Mouse (Mus musculus): ENCODE measurements around the gene Efhc1. TPM values are rescaled to one million over a fixed set of nuclear protein-coding genes. Genes with fewer than 3 reads are reported as not detected.

Gene Efhc1
- polyA plus RNA-seq, 1 experiment from 2014 or later: 3.2 TPM

DNA sequence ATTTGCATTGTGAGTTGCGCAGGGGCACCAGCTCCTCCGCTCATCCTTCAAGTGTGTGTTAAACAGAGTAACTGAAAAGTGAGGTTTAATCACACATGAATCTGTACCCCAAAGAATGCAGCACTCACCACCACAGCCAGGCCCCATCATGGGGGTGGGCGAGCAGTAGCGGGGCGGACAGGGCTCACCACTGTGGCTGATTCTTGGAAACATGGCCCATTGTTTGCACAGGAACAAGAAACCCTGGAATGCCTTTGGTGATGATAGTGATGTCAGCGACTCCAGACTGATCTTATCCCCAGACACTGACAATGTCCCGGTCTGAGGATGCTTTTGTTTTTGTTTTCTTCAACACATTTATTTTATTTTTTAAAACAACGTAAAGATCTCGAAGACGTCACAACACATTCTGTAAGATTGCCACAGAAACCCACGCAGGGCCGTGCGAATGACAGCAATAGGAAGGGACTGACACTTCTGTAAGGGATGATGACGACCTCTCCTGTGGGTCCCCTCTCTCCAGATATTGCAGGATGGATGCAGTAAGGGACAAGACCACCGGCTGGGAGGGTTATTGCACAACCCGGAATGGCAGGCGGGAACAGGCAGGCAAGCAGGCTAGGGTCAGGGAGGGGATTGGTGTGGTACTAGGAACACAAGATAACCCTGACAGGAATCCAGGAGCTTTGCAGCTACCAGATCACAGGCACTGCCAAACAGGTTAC, 45.3 kb downstream of the Efhc1 start:
- Histone ChIP-seq H3K4me1 (peaks cover 17% of the 10 kb centered on the region), H3K4me2 (no peak overlapping the region), H3K27ac (no peak overlapping the region), H3K9me3 (replicated peaks) (no peaks in the 10 kb centered on the region), H3K9ac (no peak overlapping the region), H3K27me3 (no peaks in the 10 kb centered on the region), H3K36me3 (peaks cover 22% of the 10 kb centered on the region), H3K4me3 (replicated peaks) (no peak overlapping the region)
- peak; percentile 68 for ATAC-seq (replicated peaks; ENCODE audit: low FRiP score)
- WGBS: 41% methylated on average over 17 of the region's 17 CpGs

DNA sequence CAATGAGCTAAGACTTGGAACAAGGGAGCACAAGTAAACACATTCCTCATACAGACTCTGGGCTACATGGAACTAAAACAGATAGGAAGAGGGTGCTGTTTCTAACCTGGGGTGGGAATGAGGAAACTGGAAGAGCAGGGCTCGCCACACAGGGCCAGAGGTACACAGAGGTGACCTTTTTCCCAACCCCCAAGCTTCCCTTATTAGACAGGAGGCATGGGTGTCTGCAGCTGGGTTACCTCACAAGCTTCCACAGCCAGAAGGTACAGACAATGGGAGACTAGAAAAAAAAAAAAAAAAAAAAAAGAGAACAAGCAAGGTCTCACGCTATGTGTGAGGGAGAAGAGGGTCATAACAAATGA, 45.9 kb downstream of the Efhc1 start:
- Histone ChIP-seq H3K4me1 (peaks cover 17% of the 10 kb centered on the region), H3K4me2 (no peak overlapping the region), H3K27ac (no peak overlapping the region), H3K9ac (no peak overlapping the region), H3K9me3 (replicated peaks) (no peaks in the 10 kb centered on the region), H3K27me3 (no peaks in the 10 kb centered on the region), H3K36me3 (peaks cover 27% of the 10 kb centered on the region), H3K4me3 (replicated peaks) (no peak overlapping the region)
- ATAC-seq (replicated peaks; ENCODE audit: low FRiP score): no peak
- WGBS: 84% methylated on average over 2 of the region's 2 CpGs

DNA sequence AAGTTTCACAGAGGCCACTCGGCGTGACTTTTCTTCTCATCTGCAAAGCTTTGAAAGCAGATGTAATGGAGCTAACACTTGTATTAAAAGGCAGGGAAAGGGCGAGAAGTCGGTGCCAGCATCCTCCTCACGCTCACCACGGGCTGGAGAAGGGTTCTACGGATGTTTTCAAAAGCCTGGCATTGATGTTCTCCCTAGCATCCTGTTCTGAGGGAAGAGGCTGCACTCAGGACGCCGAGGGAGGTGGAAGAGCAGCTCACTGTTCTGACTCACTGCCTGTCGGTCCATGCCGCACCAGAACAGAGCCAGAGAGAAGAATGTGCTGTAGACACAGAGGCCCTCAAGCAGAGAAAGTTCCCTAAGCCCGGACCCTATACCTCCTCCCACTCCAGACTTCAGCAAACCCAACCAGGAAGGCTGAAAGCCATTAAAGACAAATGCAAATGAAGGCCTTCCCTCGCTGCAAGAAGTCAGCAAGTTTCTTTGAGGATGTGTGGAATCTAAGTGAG, 46.5 kb downstream of the Efhc1 start:
- WGBS: 54% methylated on average over 13 of the region's 13 CpGs
- no peak overlapping the region for H3K4me3 ChIP-seq (replicated peaks)
- ATAC-seq (replicated peaks; ENCODE audit: low FRiP score): peak; percentile 38; the same call in 1 of the 2 replicates
- H3K36me3 ChIP-seq: peaks cover 33% of the 10 kb centered on the region
- peaks cover 17% of the 10 kb centered on the region for H3K4me1 ChIP-seq
- no peak overlapping the region for H3K4me2 ChIP-seq
- no peaks in the 10 kb centered on the region for H3K27me3 ChIP-seq
- 0 out of 2 replicates have a peak overlapping the region, but pooled peaks have one; percentile 14 for H3K27ac ChIP-seq
- no peak overlapping the region for H3K9ac ChIP-seq
- no peaks in the 10 kb centered on the region for H3K9me3 ChIP-seq (replicated peaks)

DNA sequence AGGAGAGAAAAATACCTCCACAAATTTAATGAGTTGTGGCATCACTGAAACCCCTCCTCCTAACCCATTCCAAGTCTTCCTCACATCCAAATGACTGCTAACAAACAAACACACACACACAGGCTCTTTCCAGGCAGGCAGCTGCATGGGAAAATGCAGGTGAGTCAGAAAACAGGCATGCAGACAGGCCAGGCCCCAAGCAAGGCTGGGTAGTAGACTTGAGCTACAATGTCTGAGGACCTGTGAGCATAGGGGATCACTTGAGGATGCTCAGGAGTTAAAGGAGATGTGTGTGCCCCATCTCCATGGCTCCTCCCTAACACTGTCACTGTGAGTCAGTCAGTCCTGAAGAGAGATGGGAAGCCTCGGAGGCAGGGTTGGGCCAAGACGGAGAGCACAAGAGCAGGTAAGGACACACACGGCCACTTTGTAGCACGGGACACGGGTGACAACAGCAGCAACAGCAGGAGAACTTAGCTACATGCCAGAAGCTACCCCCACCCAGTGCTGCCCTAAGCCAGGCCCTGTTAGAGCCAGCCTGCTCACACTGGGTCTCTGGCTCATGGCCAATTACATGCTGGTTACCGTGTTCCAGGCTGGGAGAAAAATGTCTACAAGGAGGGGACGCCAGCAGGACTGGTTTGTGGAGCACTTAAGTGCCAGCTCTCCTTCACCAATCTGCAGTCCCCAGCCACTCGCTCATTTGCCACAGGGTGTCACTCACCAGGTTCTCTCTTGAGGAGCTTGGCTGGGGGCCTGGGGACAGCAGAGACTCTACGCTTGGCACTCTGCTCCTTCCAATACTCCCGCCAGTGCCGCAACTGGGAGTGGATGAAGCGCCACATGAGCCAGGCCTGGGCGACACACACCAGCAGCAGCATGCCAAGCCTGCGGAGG, 51.1 kb downstream of the Efhc1 start:
- Histone ChIP-seq H3K4me1 (peaks cover 6% of the 10 kb centered on the region), H3K27ac (no peak overlapping the region), H3K27me3 (no peaks in the 10 kb centered on the region), H3K9me3 (replicated peaks) (no peaks in the 10 kb centered on the region), H3K9ac (no peak overlapping the region), H3K4me3 (replicated peaks) (no peak overlapping the region), H3K4me2 (no peak overlapping the region), H3K36me3 (peaks cover 74% of the 10 kb centered on the region)
- 91% methylated on average over 14 of the region's 14 CpGs for WGBS
- no peak; the same call in 1 of the 2 replicates for ATAC-seq (replicated peaks; ENCODE audit: low FRiP score)

DNA sequence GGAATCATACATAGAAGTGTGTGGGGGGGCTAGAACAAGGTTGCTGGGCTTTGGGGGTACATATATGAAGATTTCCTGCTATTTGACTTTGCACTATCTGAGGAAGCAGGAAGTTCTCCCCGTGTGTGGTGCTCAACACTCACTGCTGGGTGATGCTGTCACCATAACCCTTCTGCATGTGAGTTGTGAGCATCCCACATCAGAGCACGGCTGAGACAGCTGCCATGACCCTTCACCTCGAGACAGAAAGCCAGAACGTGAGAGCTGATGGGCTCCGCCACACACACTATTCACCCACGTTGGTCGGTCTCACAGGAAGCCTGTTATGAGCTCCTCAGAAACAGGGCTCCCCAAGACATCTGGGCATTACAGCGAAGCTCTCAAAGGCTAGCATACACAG, 53.2 kb downstream of the Efhc1 start:
- H3K27ac ChIP-seq: no peak overlapping the region
- H3K27me3 ChIP-seq: no peaks in the 10 kb centered on the region
- peaks cover 87% of the 10 kb centered on the region for H3K36me3 ChIP-seq
- H3K4me1 ChIP-seq: 0 out of 2 replicates have a peak, but pooled peaks cover 3% of the 10 kb centered on the region
- ATAC-seq (replicated peaks; ENCODE audit: low FRiP score): no peak
- no peak overlapping the region for H3K9ac ChIP-seq
- no peak overlapping the region for H3K4me3 ChIP-seq (replicated peaks)
- no peak overlapping the region for H3K4me2 ChIP-seq
- 79% methylated on average over 8 of the region's 8 CpGs for WGBS
- no peaks in the 10 kb centered on the region for H3K9me3 ChIP-seq (replicated peaks)

DNA sequence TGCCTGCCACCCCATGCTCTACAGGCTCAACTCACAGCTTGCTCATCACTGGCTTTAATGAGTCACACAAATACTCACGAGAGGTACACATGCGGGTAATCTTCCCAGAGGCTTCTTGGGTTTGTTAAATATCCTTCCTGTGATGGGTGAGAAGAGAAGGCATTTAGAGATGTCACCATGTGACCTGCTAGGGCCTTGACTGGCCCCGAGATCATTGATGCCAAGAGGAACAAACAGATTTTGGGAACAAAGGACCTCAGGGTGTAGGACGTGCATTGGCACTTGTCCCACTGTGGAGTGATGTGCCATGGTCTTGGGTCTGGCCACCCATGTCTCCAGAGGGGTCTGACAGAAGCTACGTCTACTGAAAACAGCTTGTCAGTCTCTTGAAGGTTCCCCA, 55.3 kb downstream of the Efhc1 start:
- peaks cover 78% of the 10 kb centered on the region for H3K36me3 ChIP-seq
- H3K9me3 ChIP-seq (replicated peaks): no peaks in the 10 kb centered on the region
- 0 out of 2 replicates have a peak, but pooled peaks cover 3% of the 10 kb centered on the region for H3K4me1 ChIP-seq
- no peak overlapping the region for H3K4me2 ChIP-seq
- WGBS: 90% methylated on average over 5 of the region's 5 CpGs
- H3K4me3 ChIP-seq (replicated peaks): no peak overlapping the region
- no peak overlapping the region for H3K27ac ChIP-seq
- ATAC-seq (replicated peaks; ENCODE audit: low FRiP score): no peak
- H3K27me3 ChIP-seq: no peaks in the 10 kb centered on the region
- H3K9ac ChIP-seq: no peak overlapping the region

DNA sequence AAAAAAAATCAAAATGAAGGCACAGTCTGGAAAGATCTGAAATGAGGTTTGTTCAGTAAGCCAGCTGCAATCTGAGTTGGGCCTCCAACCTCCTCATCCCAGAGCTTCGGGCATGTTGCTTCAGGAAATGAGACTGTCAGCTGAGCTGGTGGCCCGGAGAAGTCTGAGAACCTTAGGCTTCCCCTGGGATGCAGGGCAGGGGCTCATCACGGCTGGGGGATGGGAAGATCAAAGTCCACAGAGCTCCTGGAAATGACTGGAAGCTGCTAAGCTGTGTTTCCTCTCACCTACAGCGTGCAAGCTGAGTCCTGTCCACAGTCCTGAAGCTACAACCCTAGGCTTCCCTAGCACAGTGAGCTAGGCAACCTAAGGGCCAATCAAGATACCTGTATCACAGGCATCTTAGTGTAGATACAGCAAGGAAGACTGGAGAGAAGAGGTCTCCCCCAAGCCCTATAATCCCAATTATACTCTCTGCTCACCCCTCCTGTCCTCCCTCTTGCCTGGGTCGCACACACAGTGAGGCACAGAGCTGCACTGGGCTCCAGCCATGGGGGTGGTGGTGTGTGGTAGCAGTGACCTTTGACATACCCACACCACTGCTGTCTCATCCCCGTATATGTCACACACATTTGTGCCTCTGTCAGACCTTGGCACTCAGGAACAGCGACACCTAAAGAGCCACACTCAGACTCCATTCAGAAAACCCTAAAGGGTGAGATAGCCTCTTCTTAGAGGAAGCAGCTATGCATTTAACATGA, 56.7 kb downstream of the Efhc1 start:
- H3K9me3 ChIP-seq (replicated peaks): no peaks in the 10 kb centered on the region
- H3K9ac ChIP-seq: no peak overlapping the region
- no peak overlapping the region for H3K4me3 ChIP-seq (replicated peaks)
- H3K36me3 ChIP-seq: peaks cover 75% of the 10 kb centered on the region
- no peak overlapping the region for H3K4me2 ChIP-seq
- no peaks in the 10 kb centered on the region for H3K27me3 ChIP-seq
- no peak overlapping the region for H3K27ac ChIP-seq
- WGBS: 48% methylated on average over 7 of the region's 7 CpGs
- 0 out of 2 replicates have a peak, but pooled peaks cover 3% of the 10 kb centered on the region for H3K4me1 ChIP-seq
- ATAC-seq (replicated peaks; ENCODE audit: low FRiP score): no peak

DNA sequence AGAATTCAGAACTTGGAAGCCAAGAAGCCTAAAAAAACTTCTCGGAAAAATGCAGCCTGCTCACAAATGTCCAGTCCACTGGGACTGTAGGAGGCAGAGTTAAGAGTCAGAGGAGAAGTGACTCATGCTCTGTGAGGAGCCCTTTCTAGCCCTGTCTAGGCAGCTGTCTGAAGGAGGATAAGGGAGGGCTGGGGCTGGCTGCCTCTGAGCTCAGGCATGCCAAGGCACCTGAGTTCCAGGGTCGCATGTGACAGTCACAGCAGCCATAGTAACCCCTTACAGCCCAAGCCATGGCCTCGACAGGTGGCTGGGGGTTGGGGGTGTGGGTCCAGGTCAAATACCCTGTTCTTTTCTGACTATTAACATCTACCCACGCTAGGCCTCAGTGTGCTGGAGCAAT, 57.5 kb downstream of the Efhc1 start:
- H3K27me3 ChIP-seq: no peaks in the 10 kb centered on the region
- no peak overlapping the region for H3K9ac ChIP-seq
- H3K4me1 ChIP-seq: 0 out of 2 replicates have a peak, but pooled peaks cover 3% of the 10 kb centered on the region
- H3K4me3 ChIP-seq (replicated peaks): no peak overlapping the region
- 72% methylated on average over 4 of the region's 4 CpGs for WGBS
- no peak for ATAC-seq (replicated peaks; ENCODE audit: low FRiP score)
- peaks cover 68% of the 10 kb centered on the region for H3K36me3 ChIP-seq
- H3K27ac ChIP-seq: no peak overlapping the region
- no peak overlapping the region for H3K4me2 ChIP-seq
- no peaks in the 10 kb centered on the region for H3K9me3 ChIP-seq (replicated peaks)

DNA sequence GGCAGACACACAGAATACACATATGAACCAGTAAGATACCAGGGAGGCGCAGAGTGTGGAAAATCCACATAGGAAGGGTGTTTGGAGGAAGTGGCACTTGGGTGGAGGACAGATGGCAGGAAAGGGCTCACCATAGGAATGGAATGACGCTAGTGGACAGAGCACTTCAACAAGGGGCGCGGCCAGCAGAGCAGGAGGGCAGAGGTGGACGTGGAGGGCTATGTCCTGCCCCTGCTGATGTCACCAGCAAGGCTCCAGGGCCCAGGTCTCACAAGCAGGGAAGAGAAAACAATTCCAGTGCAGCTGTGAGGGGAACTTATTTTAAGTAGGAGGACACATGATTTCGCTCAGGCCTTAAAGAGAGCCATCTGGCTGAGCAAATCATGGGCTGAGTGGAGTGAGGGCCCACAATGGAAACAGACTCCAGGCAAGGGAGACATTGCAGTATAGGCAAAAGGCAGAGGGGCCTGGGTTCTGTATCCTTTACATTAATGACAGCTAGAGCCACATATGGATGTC, 58.9 kb downstream of the Efhc1 start:
- Histone ChIP-seq H3K4me1 (0 out of 2 replicates have a peak, but pooled peaks cover 11% of the 10 kb centered on the region), H3K9me3 (replicated peaks) (no peaks in the 10 kb centered on the region), H3K9ac (no peak overlapping the region), H3K27ac (0 out of 2 replicates have a peak overlapping the region, but pooled peaks have one; percentile 14), H3K36me3 (peaks cover 55% of the 10 kb centered on the region), H3K4me2 (no peak overlapping the region), H3K4me3 (replicated peaks) (no peak overlapping the region), H3K27me3 (no peaks in the 10 kb centered on the region)
- 63% methylated on average over 6 of the region's 6 CpGs for WGBS
- ATAC-seq (replicated peaks; ENCODE audit: low FRiP score): no peak; the same call in 1 of the 2 replicates

DNA sequence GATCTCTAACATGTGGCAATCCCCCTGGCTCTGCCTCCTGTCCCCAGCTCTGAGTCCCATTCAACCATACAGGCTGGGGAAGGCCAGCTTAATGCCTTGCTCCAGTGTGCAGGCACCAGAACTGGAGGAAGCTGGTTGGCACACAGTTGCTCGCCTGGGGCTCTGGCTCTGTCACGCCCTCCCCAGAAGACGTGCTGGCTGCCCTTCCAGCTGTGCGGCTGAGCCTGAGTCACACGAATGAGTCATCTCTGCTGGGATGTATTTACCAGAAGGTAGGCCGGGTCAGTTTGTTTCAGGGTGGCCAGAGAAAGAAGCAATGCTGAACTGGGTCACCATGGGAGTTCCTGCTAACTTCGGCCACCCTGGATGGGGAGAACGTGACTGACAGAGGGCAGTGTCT, 63.0 kb downstream of the Efhc1 start:
- Histone ChIP-seq H3K4me2 (no peak overlapping the region), H3K27ac (0 out of 2 replicates have a peak overlapping the region, but pooled peaks have one; percentile 27), H3K9ac (no peak overlapping the region), H3K4me1 (0 out of 2 replicates have a peak, but pooled peaks cover 8% of the 10 kb centered on the region), H3K9me3 (replicated peaks) (no peaks in the 10 kb centered on the region), H3K36me3 (peaks cover 20% of the 10 kb centered on the region), H3K27me3 (no peaks in the 10 kb centered on the region), H3K4me3 (replicated peaks) (no peak overlapping the region)
- 60% methylated on average over 8 of the region's 8 CpGs for WGBS
- ATAC-seq (replicated peaks; ENCODE audit: low FRiP score): peak; percentile 85

DNA sequence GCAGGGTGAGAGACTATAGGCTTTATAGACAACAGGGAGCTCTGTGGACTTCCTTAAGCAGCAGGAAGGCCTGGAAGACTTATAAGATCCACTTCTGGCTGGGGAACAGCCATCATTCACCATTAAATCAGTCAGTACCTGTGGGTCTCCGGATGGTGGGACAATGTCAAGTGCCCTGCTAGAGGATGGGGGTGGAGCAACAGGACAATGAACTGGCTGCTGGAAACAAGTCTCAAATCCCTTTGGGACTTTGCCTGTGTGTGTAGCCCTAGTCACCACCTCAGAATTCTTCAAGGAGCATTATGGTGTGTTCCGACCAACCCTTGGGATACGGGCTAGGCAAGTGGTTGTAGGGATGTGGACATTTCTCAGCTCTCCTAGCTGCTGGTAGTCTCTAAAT, 71.7 kb downstream of the Efhc1 start:
- Histone ChIP-seq H3K27ac (no peak overlapping the region), H3K4me1 (no peaks in the 10 kb centered on the region), H3K4me2 (no peak overlapping the region), H3K9ac (no peak overlapping the region), H3K9me3 (replicated peaks) (no peaks in the 10 kb centered on the region), H3K27me3 (no peaks in the 10 kb centered on the region), H3K4me3 (replicated peaks) (no peak overlapping the region), H3K36me3 (no peaks in the 10 kb centered on the region; the same call in 1 of the 2 replicates)
- no peak for ATAC-seq (replicated peaks; ENCODE audit: low FRiP score)
- 73% methylated on average over 3 of the region's 3 CpGs for WGBS
